Mouse (Mus musculus) liver (tissue): Measurements from ENCODE around the gene Pdss2.

Source experiments
- DNase-seq: peaks from one replicate; pipeline ENCODE4 v3.0.0-alpha.2; 2020; ENCODE audit warnings: mixed read lengths

The Pdss2 gene

DNA sequence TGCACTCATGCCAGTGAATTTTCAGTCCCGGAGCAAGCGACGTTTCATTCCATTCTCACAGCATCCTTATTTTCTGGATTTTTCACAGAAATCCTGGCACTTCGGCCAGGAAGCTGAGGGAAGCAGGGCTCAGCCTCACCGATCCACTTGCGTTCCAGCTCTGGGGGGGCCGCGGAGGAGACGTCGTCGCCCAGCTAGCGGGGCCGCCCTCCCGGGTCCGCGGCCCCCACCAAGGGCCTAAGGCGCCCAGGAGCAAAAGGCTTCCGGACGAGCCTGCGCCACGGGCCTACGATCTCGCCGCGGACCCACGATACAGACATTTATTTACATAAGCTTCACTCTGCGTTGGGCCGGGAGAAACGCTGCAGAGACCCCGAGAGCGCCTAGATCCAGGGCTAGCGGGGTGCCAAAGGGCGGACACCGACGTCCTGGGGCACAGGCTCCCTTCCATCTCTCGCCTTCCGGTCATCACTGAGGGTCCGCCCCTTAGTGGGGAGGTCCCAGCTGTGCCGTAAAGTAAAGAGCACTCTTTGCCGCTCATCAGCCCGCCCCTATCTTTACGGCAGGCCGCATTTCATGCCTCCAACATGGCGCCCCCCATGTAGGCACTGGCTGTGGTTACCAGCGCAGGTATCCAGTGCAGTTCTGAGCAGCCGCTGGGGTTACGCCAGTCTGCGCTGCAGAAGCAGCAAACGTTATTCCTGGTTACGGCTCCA is at the start of gene Pdss2:
TSS of gene Pdss2 (plus strand) at position 577 of the 716 bp plus-strand sequence.
- peak; percentile 95 for DNase-seq

DNA sequence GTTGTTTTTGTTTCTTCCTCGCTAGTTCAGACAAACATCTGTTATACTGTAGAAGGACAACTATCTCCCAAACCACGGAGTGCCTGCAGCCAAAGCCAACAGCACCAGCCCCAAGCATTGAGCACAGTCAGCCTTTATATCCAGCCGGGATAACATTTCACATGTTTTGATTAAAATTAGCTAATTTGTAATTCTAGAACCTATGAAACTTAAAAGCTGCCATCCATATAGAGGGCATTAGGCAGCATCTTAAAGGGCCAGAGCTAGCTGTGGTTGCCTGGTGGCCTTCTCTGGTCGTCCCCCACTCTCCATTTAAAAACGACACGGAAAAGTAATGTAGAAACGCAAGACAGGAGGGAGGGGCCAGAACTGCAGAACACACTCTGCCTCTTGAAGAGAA is 49.2 kb upstream of the Pdss2 start:
- DNase-seq = no peak

DNA sequence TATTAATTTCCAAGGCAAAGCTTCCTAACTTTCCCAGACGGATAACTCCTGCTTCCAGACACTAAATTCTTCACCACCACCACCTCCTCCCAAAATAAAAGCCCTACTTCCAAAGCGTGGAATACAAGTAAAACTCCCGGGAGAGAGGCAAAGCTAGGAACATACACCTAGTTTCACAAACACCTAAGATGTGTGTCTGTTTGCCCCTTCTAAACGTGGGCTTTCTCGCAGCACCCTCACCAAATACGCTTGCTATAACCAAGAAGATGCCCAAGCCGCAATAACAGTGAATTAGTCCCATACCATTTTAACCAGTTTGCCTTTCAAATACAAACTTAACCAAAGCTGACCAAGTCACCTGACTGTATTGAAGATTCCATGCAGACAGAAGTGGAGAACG is 48.7 kb upstream of the Pdss2 start:
- DNase-seq = no peak

DNA sequence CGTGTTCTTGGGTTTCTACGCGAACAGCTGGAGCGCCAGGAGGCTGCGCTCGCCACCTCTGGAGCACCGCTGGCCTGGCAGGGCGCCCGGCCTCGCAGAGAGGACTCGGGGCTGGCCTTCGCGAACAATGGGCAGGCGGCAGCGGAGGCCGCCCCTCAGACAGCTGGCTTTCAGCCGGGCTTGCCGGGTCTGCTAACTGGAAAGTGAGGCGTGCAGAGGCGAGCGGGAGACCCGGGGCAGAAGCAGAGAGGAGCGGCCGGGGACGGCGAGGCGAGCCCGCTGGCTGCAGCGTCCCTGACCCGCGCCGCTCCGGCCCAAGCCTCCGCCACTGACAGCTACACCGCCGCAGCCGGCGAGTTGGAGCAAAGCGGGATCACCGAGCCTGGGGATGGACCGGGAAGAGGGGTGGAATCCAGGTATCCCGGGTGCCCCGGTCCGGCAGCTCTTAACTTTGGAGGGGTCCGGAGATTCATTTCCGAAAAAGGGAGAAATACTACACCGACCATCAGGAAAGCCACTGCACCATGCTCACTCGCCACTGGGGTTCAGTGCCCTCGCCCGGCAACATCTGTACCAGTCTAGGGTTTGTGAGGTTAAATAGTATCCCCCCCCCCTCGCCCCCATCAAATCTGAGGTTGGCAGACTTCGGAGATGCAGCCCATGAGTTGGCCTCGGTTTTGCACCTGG is 48.0 kb upstream of the Pdss2 start:
- DNase-seq = peak; percentile 37

DNA sequence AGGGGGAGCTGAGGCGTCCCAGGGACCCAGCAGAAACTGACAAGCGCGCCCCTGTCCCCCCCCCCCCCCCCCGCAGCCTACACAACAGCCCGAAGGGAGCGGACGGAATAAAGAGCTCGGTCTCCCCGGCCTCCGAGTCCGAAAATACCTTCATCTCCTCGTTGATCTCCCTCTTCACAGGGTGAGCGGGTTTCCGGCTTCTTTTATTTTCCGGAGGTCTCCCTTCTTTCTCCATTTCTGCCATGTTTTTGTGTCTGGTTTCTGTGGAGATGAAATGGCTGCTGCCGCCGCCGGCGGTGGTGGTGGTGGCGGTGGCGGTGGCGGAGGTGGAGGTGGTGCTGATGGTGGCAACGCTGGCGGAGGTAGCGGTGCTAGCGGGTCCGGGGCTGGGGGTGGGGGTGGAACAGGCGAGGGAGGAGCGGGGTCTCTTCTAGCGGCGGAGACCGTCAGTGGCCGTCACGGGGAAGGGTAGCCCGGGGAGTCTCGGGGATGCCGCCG is 47.4 kb upstream of the Pdss2 start:
- DNase-seq = no peak

DNA sequence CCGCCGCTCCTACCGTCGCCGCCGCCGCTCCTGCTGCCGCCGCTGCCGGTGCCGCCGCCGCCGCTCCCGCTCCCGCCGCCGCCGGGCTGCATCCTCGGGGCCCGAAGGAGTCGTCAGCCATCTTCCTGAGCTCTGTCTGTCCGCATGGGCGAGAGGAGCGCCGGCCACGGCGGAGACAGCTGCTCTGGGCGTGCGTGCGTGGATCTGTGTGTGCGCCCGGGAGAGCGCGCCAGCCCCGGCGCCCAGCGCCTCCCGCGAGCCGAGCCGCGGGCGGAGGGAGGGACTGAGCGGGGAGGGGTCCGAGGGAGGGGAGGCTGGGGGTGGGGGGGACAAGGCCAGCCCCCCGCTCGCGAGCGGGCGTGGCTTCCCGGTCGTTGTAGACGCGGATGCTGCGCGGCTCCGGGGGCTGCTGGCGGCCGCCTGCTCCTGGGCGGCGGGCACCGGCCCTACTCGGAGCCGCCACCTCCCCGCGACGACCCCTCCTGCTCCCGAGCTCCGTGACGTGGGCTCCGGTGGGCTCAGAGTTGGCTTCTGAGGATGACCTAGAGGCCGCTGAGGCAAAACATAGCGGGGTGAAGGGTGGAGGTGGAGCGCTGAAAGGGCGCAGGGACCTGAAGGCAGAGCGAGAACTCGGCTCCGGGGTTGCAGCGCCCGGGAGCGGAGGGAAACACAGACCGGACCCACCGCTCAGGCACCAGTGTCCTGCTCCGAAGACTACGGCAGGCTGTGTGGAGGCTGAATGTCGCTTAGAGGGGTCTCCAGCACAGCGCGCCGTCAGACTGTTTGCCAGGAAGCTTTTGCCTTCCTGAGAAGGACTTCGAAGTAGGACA is 46.7 kb upstream of the Pdss2 start, which contains the start of the genes Sobp and 9030612E09Rik:
TSS of gene Sobp (minus strand) at position 205 of the 830 bp plus-strand sequence.
TSS of gene 9030612E09Rik (plus strand) at position 379 of the 830 bp plus-strand sequence.
- DNase-seq = peak; percentile 18

DNA sequence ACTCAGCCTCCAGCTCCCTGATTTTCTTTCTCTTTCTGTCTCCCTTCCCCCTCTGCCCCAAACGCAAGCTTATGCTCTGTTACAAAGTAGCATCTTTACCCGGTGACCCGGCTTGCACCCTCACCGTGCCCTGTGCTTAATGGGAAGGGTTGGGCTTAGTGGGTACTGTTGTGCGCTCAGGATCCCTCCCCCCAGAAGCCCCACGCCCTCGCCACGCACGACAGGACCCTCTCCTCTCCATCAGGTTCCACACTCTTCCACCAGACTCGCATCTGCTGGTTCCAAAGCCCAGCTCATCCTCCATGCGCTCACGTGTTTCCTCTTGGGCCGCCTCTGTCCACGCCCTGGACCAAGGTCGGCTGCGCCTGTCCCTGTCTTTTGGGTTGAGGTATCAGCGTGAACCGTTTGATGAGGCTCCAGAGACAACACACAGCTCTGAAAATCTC is 46.1 kb upstream of the Pdss2 start:
- no peak for DNase-seq

DNA sequence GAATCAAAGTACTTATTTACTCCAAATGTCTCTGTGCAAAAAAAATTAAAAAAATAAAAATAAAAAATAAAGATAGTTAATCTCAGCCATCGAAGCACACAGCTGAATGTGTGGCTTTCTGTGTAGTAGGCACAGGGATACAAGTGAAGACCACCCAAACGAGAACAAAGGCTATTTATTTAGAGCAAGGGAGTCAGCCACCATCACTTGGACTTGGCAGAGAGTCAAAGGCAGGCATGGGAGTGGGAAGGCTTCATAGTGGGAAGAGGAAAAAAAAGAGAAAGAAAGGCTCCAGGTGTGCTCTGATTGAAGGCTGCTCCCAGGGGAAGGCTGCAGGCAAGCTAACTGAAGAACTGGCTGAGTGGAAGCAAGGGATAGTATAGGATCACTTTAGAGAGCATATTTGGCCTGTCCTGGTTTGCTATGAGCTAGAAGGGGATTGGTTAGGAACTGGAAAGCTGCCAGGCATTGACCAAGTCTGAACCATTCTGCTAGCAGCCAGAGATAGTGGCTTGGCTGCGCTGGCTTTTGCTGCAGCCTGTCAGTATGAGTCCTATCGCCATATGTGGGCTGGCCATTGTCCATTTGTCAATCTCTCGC is 40.9 kb upstream of the Pdss2 start:
- DNase-seq = no peak

DNA sequence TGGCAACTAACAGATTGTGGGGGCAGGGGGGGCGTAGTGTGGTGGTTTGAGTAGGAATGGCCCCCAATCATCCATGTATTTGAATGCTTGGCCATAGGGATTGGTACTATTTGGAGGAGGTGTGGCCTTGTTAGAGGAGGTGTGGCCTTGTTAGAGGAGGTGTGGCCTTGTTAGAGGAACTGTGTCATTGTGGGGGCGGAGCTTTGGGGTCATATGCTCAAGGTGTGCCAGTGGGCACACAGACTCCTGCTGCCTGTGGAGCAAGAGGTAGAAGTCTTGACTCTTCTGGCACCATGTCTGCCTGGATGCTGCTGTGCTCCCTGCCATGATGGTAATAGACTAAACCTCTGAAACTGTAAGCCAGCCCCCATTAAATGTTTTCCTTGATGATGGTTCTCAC is 21.1 kb upstream of the Pdss2 start:
- no peak for DNase-seq

DNA sequence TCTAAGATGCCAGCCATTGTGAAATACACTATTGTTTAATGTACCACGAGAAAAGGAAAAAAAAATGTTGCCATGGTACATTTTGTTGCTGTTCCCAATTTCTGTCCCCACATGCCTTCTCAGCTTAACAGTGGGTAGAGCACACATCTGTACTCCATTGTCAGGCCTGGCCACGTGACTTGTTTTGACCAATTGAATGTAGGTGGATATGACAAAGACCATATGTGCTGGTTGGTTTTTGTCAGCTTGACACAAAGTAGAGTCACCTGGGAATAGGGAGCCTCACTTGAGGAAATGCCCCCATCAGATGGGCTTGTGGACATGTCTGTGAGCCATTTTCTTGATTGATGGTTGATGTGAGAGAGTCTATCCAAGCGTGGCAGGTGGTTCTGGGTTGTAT is 17.4 kb upstream of the Pdss2 start:
- DNase-seq = no peak

DNA sequence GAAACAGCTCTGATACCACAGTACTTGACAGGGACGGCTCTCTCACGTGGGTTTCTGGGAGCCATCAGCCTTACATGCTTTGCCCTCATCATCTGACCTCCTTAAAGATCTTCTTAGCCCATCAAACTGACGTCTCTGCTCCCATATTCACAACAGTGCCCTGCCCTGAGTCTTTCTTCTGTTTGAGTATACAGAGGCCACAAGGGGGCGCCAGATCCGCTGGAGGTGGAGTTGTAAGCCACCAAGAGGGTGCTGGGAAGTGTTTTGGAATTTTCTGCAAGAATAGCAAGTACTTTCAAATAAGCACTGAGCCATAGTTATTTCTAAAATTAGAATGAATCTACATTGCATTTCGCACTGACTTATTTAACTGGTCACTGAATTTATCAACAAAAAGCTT is 9.4 kb upstream of the Pdss2 start:
- DNase-seq = peak; percentile 72

DNA sequence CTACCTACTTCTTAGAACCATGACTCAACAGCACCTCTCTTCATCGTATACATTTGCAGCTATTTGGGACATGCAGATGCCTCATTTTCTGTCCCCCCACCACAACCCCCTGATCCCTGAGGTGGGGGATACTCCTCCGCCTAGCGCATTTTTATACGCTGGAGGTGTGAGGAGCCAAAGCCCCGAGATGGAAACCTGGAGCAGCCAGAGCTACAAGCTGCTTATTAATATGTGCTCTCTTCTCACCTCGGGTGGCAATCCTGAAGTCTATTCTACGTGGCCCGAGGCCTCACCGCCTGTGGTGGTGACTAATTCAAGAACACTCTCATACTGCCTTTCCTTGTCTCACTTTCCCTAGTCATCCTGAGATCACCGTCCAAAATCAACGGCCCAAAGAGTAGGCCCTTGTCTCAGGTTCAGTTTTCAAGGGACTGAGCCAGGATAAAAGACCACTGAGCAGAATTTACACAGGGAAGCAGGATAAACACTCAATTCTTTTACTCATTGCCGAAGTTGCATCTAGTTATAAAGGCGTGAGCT is 3.9 kb upstream of the Pdss2 start:
- no peak for DNase-seq

DNA sequence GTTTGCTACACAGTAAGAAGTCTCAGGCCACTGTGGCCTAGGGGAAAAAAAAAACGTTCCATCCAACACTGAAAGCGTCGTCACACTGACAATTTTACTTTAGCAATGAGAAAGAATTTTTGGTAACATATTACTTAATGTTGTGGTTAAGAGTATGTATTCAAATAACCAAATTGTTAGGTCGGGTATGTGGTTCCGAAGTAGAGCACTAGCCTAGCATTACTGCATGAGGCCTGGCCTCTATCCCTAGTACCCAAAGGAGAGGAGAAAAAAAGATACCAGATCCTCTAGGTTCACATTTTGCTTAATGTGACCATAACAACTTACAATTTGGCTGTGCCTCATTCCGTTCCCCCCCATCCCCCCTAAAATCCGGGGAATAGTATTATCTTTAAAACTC is 807 bp upstream of the Pdss2 start:
- no peak for DNase-seq

DNA sequence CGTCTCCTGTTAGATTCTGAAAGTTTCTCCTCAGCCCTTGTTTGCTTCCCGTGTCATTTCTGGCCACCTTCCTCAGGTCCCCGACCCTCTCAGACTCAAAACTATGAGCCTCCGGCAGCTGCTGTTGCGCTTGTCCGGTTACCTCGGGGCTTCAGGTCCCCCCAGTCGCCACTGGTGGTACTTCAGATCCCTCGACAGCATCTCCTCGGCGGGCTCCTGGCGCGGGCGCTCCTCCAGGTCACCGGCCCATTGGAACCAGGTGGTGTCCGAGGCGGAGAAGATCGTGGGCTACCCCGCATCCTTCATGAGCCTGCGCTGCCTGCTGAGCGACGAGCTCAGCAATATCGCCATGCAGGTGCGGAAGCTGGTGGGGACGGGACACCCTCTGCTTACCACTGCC is 373 bp downstream of the Pdss2 start:
- peak; percentile 46 for DNase-seq

DNA sequence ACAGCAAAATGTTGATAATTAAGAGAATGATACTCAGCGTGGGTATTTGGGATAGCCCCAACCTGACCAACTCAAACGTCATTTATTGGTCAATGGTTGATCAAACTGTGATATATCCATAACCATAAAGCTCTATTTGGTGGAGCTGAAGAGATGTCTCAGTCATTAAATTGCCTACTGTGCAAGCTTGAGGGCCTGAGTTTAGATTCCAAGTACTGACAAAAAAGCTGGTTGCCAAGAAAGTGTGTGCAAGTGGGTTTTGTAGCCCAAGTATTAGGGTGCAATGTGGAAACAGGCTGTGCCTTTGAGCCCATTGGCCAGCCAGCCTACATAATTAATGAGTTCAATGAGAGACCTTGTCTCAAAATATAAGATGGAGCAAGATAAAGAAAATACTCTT is 2.1 kb downstream of the Pdss2 start:
- DNase-seq = no peak

DNA sequence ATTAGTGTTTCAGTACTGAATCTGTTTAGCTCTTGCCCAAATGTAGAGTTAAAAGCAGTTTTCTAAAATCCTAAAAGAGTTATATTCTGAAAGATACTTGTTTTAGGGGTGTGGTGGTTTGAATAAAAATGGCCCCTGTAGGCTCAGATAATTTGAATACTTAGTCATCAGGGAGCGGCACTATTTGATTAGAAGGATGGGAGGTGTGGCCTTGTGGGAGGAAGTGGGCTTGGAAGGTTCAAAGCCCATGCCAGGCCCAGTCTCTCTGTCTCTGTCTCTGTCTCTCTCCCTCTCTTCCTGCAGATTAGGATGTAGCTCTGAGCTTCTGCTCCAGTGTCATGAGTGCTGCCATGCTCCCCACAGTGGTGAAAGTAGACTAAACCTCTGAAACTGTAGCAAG is 5.1 kb downstream of the Pdss2 start:
- peak; percentile 5 for DNase-seq

DNA sequence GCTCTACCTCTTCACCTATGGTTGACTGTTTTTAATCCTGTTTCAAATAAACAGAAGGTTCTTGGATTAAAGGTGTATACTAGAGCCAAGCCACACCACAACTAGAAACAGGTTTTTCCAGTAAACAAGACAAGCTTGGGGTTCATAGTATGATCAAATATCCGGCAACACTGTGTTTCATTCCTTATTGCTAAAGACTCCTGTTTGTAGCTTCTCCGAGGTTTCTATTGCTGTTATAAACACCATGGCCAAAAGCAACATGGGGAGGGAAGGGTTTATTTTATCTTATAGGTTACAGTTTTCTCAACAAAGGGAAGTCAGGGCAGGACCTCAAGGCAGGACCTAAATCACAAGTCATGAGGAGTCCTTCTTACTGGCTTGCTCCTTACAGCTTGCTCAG is 8.0 kb downstream of the Pdss2 start:
- no peak for DNase-seq

DNA sequence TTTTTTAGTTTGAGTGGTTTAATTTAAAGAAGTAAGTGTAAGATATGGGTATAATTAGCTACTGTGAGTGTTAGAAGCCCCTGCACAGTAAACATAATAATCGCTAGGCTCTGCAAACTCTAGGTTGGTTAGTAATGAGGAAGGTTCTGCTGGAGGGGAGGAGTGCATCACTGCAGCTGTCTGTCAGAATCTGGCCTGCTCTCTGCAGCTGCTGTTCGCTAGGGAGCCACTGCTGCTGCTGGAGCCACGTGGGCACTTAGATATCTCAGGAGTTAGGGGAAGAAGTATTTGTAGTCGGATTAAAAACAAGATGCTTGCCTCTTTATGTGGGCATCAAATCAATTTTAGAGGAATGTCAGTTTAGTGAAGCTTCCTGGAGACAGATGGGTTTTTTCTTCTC is 13.2 kb downstream of the Pdss2 start:
- DNase-seq = no peak

DNA sequence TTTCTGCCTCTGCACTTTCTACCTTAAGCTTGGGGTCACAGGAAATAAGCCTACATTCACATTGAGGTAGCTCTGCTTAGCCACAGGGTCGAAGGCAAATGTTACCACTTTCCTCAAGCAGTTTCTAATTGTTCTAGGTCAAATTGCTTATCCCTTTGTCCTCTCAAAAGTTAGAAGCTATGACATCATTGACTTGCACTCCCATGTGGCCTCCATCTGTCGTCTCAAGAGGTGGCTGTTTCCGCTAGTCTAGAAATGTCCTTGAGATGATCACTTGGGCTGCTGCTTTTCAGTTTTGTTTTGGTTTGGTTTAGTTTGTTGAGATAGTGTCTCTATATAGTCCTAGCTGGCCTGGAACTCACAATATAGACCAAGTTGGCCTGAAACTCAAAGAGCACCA is 13.7 kb downstream of the Pdss2 start:
- no peak for DNase-seq

DNA sequence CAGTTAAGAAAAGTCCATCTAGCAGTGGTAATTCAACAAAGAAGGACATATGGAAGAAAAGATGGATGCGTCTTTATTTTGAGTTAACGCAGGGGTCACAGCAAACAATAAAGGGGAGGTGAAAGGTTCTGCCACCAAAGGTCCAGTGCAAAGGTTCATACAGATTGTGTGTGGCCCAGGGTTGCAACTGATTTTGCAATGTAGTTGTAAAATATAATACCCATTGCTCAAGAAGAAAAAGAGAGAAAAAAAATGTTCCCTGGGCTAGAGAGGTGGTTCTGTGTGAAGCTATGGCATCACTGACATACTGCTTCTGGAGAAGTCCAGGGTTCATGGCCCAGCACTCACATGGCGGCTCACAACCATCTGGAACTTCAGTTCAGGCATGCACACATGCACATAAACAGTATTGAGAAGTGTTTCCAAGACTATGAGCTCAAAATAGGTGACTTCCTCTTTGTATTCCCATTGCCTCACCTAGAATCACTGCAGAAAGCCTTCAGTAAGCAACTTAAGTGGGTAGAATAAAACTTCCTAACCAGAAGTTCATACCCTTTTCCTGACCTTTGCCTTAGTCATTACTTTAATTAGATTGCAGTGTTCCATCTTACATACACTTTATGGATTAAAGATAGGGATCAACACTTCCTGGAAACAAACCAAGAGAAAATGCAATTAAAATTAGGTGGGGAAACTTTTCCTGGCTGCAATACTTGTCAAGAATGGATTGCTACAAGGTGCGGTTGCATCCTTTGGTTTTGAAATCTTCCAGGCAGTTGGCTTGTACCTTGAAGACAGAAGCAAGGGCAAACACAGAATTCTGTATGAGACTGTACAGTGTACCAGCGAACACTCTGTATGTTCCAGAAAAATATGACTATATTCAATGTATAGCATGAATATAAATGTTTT is 14.7 kb downstream of the Pdss2 start:
- DNase-seq = no peak

DNA sequence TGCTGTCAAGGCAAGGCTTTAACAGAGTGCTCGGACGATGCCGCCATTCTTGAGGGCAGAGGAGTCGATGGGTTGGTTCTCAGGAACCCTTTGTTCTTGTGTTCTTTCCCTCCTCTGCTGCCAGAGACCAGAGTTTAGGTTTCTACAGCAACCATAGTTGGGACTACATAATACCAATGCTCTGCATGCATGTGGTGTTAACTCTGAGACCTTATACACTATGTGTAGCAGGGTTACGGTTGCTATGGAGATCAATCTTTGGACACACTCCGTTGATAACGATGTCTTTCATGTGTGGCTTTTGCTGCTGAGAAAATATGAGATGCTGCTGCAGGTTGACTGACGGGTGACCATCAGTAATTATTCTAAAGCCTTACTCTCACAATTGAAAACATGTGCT is 20.9 kb downstream of the Pdss2 start:
- no peak for DNase-seq
